Mouse (Mus musculus): ENCODE measurements at regions not wholly inside any gene's neighbourhood (a gene's known extent, or its start where the extent isn't known, plus 50 kb on each side); places are given as distances from the start of the nearest gene placed in this dataset.

DNA sequence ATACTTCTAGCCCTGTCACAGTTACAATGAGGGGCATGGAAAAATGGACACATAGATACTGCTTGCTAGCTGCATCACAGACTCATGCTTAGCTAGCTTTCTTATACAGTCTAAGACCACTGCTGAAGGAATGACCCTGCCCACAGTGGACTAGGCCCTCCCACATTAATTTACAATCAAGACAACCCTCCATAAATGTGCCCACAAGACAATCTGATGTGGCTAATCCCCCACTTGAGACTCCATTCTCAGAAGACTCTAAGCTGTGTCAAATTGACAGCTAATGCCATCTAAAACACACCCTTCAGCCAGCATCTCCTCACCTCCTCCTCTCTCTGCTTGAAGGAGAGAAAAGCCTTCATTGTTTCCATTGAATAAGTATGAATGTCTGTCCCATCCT is 107.8 kb downstream of the 3110018I06Rik start:
- no peak for DNase-seq (ENCODE audit: extremely low read depth, low read depth, low spot score)
- no peak for TF ChIP-seq CTCF (IDR thresholded peaks at IDR 0.05; ENCODE audit: low read depth, low read length)
- no peak for TF ChIP-seq POLR2A (IDR thresholded peaks at IDR 0.05; ENCODE audit: extremely low read depth, insufficient read depth, low read length)
- no peaks in the 10 kb centered on the region for H3K27me3 ChIP-seq (ENCODE audit: control insufficient read depth, insufficient read depth, low read length)

DNA sequence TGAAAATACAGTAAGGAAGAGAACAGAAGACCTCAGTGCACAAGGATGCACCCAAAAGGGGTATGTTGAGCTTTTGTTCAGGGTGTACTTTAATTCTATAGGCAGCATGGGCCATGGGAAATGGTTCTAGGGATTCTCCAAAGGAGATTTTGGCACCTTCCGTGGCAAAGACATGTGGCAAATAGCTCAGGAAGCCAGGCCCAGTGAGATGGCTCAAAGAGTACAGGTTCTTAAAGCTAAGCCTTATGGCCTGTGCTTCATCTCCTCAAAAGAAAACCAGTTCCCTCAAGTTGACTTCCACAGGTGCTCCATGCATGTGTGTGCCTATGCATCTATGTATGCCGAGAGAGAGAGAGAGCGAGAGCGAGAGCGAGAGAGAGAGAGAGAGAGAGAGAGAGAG is 112.1 kb downstream of the 3110018I06Rik start:
- H3K27ac ChIP-seq (replicated peaks; ENCODE audit: insufficient read depth, low read depth, low read length): no peak overlapping the region
- no peaks in the 10 kb centered on the region for H3K27me3 ChIP-seq (ENCODE audit: control insufficient read depth, insufficient read depth, low read length)
- H3K4me1 ChIP-seq (ENCODE audit: control insufficient read depth, insufficient read depth, low read length): no peaks in the 10 kb centered on the region
- H3K4me3 ChIP-seq (ENCODE audit: insufficient read depth, low read depth, low read length): no peak overlapping the region
- H3K36me3 ChIP-seq (ENCODE audit: control insufficient read depth, insufficient read depth, low read length): no peaks in the 10 kb centered on the region
- TF ChIP-seq CTCF (IDR thresholded peaks at IDR 0.05; ENCODE audit: low read depth, low read length) (no peak), POLR2A (IDR thresholded peaks at IDR 0.05; ENCODE audit: extremely low read depth, insufficient read depth, low read length) (no peak)
- no peak overlapping the region for H3K9ac ChIP-seq (ENCODE audit: low read depth, low read length)
- H3K79me2 ChIP-seq (ENCODE audit: control insufficient read depth, insufficient read depth, low read length): no peaks in the 10 kb centered on the region
- DNase-seq (ENCODE audit: extremely low read depth, low read depth, low spot score): no peak
- WGBS: 83% methylated on average over 5 of the region's 5 CpGs

More for the DNA sequence above, 107.8 kb downstream of the 3110018I06Rik start:
- H3K9ac ChIP-seq (ENCODE audit: low read depth, low read length): no peak overlapping the region
- H3K4me1 ChIP-seq (ENCODE audit: control insufficient read depth, insufficient read depth, low read length): no peaks in the 10 kb centered on the region
- no peak overlapping the region for H3K4me3 ChIP-seq (ENCODE audit: insufficient read depth, low read depth, low read length)
- H3K36me3 ChIP-seq (ENCODE audit: control insufficient read depth, insufficient read depth, low read length): no peaks in the 10 kb centered on the region
- H3K27ac ChIP-seq (replicated peaks; ENCODE audit: insufficient read depth, low read depth, low read length): no peak overlapping the region
- no peaks in the 10 kb centered on the region for H3K79me2 ChIP-seq (ENCODE audit: control insufficient read depth, insufficient read depth, low read length)

DNA sequence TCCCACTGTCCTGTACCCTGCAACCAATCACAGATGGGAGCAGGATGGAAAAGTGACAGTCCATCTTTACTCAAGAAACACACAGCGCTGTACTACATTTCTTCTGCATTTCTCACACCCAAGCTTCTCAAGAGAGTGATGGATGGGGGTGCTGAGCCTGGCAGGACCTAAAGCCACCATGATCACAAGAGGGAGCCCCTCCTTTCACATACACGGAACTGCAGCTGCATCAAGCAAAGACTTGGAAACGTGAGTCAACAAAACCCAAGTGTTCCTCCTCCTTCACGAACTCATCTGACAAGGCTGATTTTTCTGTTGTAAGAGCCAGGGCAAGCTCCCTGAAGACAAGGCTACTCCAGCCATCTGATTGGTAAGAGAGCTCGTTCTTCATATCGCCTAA is 120.5 kb downstream of the 3110018I06Rik start:
- WGBS: 65% methylated on average over 6 of the region's 6 CpGs
- TF ChIP-seq CTCF (IDR thresholded peaks at IDR 0.05; ENCODE audit: low read depth, low read length): no peak
- no peak for TF ChIP-seq POLR2A (IDR thresholded peaks at IDR 0.05; ENCODE audit: extremely low read depth, insufficient read depth, low read length)
- H3K79me2 ChIP-seq (ENCODE audit: control insufficient read depth, insufficient read depth, low read length): no peaks in the 10 kb centered on the region
- H3K27ac ChIP-seq (replicated peaks; ENCODE audit: insufficient read depth, low read depth, low read length): no peak overlapping the region
- no peaks in the 10 kb centered on the region for H3K27me3 ChIP-seq (ENCODE audit: control insufficient read depth, insufficient read depth, low read length)
- H3K4me3 ChIP-seq (ENCODE audit: insufficient read depth, low read depth, low read length): no peak overlapping the region
- no peaks in the 10 kb centered on the region for H3K4me1 ChIP-seq (ENCODE audit: control insufficient read depth, insufficient read depth, low read length)
- DNase-seq (ENCODE audit: extremely low read depth, low read depth, low spot score): no peak
- H3K9ac ChIP-seq (ENCODE audit: low read depth, low read length): no peak overlapping the region
- no peaks in the 10 kb centered on the region for H3K36me3 ChIP-seq (ENCODE audit: control insufficient read depth, insufficient read depth, low read length)

DNA sequence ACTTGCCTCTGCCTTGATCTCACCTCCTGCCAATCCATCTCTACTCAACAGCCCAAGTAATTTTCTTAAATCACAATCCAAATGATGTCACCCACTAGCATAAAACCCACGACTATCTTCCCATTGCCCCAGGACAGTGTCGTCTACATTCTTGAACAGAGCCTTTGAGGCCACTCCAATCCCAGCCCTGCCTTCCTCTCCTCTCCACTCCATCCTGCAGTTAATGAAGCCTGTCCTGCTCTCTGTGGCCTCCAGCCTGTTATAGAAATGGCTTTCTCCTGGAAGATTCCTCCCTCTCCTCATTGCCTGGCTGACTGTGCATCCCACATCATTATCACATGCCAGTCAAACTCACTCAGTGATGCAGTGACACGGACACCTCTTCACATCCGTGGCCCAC is 121.6 kb downstream of the 3110018I06Rik start:
- 84% methylated on average over 4 of the region's 4 CpGs for WGBS

DNA sequence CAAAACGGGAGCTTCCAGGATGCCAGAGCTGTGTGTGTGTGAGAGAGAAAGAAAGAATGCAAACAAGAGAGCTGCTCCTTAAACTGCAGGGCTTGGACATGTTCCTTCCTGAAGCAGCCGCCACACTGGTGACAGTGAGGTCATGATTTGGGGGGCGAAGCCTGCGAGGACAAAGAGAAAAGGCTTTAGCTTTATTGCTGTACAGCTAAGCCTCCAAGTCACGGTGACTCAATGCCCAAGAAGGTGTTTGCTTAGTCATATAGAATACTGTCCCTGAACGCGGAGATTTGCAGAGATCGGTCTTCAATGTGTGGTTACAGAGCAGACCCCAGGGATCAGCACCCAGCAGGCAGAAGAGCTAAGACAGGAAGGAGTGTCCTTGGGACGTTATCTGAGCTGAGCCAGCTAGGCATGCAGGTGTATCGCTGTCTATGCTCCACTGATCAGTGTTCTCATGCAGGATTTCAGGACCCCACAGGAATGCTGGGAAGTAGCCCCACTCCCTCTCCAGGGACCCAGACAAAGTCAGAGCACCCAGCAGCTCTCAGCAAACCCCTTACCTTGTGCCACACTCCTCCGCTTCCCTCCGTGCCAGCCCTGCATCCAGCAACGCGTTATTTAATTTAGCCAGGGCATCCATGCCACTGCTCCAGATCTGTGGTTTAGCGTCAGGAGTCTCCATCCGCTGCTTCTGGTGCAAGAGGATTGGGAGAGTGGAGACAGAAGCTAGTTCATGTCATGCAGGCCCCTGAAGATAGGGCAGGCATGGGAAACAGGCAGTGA is 129.0 kb downstream of the 3110018I06Rik start:
- Histone ChIP-seq H3K4me1 (ENCODE audit: control insufficient read depth, insufficient read depth, low read length) (no peaks in the 10 kb centered on the region), H3K9ac (ENCODE audit: low read depth, low read length) (no peak overlapping the region), H3K36me3 (ENCODE audit: control insufficient read depth, insufficient read depth, low read length) (no peaks in the 10 kb centered on the region), H3K27ac (replicated peaks; ENCODE audit: insufficient read depth, low read depth, low read length) (no peak overlapping the region), H3K27me3 (ENCODE audit: control insufficient read depth, insufficient read depth, low read length) (no peaks in the 10 kb centered on the region), H3K79me2 (ENCODE audit: control insufficient read depth, insufficient read depth, low read length) (no peaks in the 10 kb centered on the region), H3K4me3 (ENCODE audit: insufficient read depth, low read depth, low read length) (no peak overlapping the region)
- DNase-seq (ENCODE audit: extremely low read depth, low read depth, low spot score): no peak
- 70% methylated on average over 16 of the region's 16 CpGs for WGBS
- no peak for TF ChIP-seq POLR2A (IDR thresholded peaks at IDR 0.05; ENCODE audit: extremely low read depth, insufficient read depth, low read length)
- no peak for TF ChIP-seq CTCF (IDR thresholded peaks at IDR 0.05; ENCODE audit: low read depth, low read length)

More for the DNA sequence above, 121.6 kb downstream of the 3110018I06Rik start:
- Histone ChIP-seq H3K36me3 (ENCODE audit: control insufficient read depth, insufficient read depth, low read length) (no peaks in the 10 kb centered on the region), H3K4me1 (ENCODE audit: control insufficient read depth, insufficient read depth, low read length) (no peaks in the 10 kb centered on the region), H3K9ac (ENCODE audit: low read depth, low read length) (no peak overlapping the region), H3K27me3 (ENCODE audit: control insufficient read depth, insufficient read depth, low read length) (no peaks in the 10 kb centered on the region), H3K79me2 (ENCODE audit: control insufficient read depth, insufficient read depth, low read length) (no peaks in the 10 kb centered on the region), H3K27ac (replicated peaks; ENCODE audit: insufficient read depth, low read depth, low read length) (no peak overlapping the region), H3K4me3 (ENCODE audit: insufficient read depth, low read depth, low read length) (no peak overlapping the region)
- no peak for DNase-seq (ENCODE audit: extremely low read depth, low read depth, low spot score)
- TF ChIP-seq CTCF (IDR thresholded peaks at IDR 0.05; ENCODE audit: low read depth, low read length): no peak
- no peak for TF ChIP-seq POLR2A (IDR thresholded peaks at IDR 0.05; ENCODE audit: extremely low read depth, insufficient read depth, low read length)

DNA sequence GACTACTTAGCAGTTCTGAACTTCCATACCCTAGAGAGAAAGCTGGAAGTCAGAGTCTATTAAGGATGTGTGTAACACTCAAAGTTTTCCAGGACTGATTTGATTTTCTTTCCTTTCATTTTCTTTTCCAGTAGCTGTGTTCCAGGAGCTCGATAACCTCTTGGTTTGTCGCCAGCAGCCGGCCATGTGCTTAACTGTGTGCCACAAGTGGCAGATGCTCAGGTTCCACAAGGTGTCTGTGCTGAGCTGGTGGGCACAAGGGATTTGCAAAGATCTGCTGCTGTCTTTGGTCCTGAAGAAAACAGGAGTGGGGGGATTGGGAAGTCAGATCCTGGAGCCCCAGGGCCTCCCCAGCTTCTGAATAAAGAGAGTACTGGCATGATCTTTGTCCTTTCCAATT is 136.0 kb downstream of the 3110018I06Rik start:
- TF ChIP-seq POLR2A (IDR thresholded peaks at IDR 0.05; ENCODE audit: extremely low read depth, insufficient read depth, low read length): no peak
- no peak for TF ChIP-seq CTCF (IDR thresholded peaks at IDR 0.05; ENCODE audit: low read depth, low read length)
- DNase-seq (ENCODE audit: extremely low read depth, low read depth, low spot score): no peak
- H3K9ac ChIP-seq (ENCODE audit: low read depth, low read length): no peak overlapping the region
- no peaks in the 10 kb centered on the region for H3K36me3 ChIP-seq (ENCODE audit: control insufficient read depth, insufficient read depth, low read length)
- H3K27ac ChIP-seq (replicated peaks; ENCODE audit: insufficient read depth, low read depth, low read length): no peak overlapping the region
- 75% methylated on average over 3 of the region's 3 CpGs for WGBS
- H3K27me3 ChIP-seq (ENCODE audit: control insufficient read depth, insufficient read depth, low read length): no peaks in the 10 kb centered on the region
- no peaks in the 10 kb centered on the region for H3K4me1 ChIP-seq (ENCODE audit: control insufficient read depth, insufficient read depth, low read length)
- H3K79me2 ChIP-seq (ENCODE audit: control insufficient read depth, insufficient read depth, low read length): no peaks in the 10 kb centered on the region
- no peak overlapping the region for H3K4me3 ChIP-seq (ENCODE audit: insufficient read depth, low read depth, low read length)
